ENCODE assay signal across 31 mouse cellular contexts in the genomic region with DNA sequence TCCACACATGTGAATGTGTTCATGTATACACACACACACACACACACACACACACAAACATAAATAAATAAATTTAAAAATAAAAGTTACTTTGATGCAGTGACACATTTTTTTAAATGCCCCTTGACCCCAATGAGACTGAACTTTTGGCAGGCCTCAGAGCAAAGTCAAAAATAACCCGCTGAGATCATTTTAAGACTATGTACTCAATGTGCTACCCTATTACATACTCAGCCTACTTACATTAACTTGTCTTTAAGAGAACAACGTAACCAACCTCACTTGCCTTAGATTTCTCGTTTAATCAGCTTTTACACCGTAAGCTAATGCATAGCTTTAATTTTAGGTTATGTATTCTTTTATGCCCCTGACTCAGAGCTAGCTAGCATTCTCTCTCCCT. TPM values are rescaled to one million over a fixed set of nuclear protein-coding genes. Genes with fewer than 3 reads are reported as not detected.
"Had no signal": no experiment of that assay in that cellular context is flagged by ENCODE, and none has a peak within 500 bp of the region (broad histone marks: within the 10 kb centered on the region; RNA-seq: fewer than 3 reads in every experiment).

No protein-coding gene starts in this region.

- H3K4me3 ChIP-seq: layer of hippocampus, adult 2 months; limb, embryonic 10.5 days; limb, embryonic 13.5 days; megakaryocyte, embryonic 14.5 days; midbrain, embryonic 10.5 days; neural tube, embryonic 12.5 days; neural tube, embryonic 15.5 days had no signal

- H3K9me3 ChIP-seq: limb, embryonic 10.5 days; limb, embryonic 13.5 days; midbrain, embryonic 10.5 days; neural tube, embryonic 12.5 days; neural tube, embryonic 15.5 days had no signal

- H3K27ac ChIP-seq: kidney, postnatal 0 days; layer of hippocampus, adult 2 months; limb, embryonic 10.5 days; limb, embryonic 13.5 days; liver, embryonic 14.5 days; macrophage; midbrain, embryonic 10.5 days; neural tube, embryonic 12.5 days; neural tube, embryonic 15.5 days; stomach, postnatal 0 days had no signal

- DNase-seq: kidney, adult 2 months; kidney, postnatal 25 days; layer of hippocampus, adult 9-11 months; liver; liver, postnatal 0 days; midbrain, embryonic 14.5 days; right cerebral cortex, adult 18-20 months; right cerebral cortex, postnatal 14 days; right cerebral cortex, postnatal 4 days; thymus, adult 2 months; thymus, postnatal 14 days; thymus, postnatal 4 days had no signal

- ATAC-seq: intestine, postnatal 0 days; liver, postnatal 0 days had no signal

- H3K9ac ChIP-seq: limb, embryonic 13.5 days; liver, embryonic 14.5 days; liver, postnatal 0 days; neural tube, embryonic 12.5 days; neural tube, embryonic 15.5 days had no signal

- H3K4me2 ChIP-seq: limb, embryonic 13.5 days; neural tube, embryonic 12.5 days; neural tube, embryonic 15.5 days had no signal

- H3K36me3 ChIP-seq: limb, embryonic 10.5 days; limb, embryonic 13.5 days; midbrain, embryonic 10.5 days; neural tube, embryonic 12.5 days; neural tube, embryonic 15.5 days had no signal

RNA-seq across cellular contexts. Expression of a gene that starts 13.9 kb away (rescaled TPM):
- total RNA-seq: layer of hippocampus, adult 2 months; layer of hippocampus, postnatal 25 days; left cerebral cortex, adult 18-20 months; left cerebral cortex, postnatal 25 days had no signal
- polyA plus RNA-seq: kidney, embryonic 14.5 days; large intestine, adult 2 months; limb, embryonic 10.5 days; liver, embryonic 14.5 days; liver, postnatal 0 days; lung, embryonic 16.5 days; macrophage; midbrain, embryonic 14.5 days; neural tube, embryonic 12.5 days; stomach, embryonic 14.5 days; stomach, postnatal 0 days; thymus, adult 2 months had no signal
